In the genomic region with DNA sequence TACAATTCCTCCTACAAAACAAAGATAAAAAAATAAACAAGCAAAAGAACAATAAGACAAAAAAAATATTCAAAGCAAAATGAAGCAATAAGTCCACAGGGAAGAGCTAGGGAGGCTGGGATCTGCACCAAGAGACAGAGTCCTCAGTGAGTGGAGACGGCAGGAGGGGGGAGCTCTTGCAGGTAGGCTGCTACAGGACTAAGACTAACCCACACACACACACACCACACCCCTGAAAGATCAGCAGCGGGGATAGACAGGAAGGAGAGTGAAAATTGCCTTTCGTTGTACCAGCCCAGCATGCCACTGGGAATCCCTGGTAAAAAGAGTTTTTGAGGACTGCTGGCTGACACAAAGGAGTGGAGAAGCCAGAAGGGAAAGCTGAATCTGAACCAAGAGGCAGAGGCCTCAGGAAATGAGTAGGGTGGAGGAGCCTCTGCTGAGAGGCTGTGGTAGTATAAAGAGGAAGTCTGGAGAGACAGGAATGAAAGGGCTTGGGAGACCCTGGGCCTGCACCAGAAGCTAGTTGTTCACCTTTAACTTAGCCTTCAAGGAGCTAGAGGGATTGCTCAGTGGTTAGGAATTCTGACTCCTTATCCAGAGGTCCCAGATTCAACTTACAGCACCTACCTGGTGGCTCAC, we compare ENCODE assay signal across 1 mouse cellular context.
TF ChIP-seq lines count a peak whose summit lies in the region.

No protein-coding gene starts in this region.

TF ChIP-seq in MEL, 35 proteins besides CTCF, POLR2A, EP300 and RAD21 (continued from another document):
- TF ChIP-seq MYC (IDR thresholded peaks at IDR 0.05; ENCODE audit: low read depth, low read length), result no peak
- TF ChIP-seq RCOR1 (IDR thresholded peaks at IDR 0.05; ENCODE audit: low read depth, low read length), result no peak
- no peak for TF ChIP-seq GABPA (IDR thresholded peaks at IDR 0.05; ENCODE audit: low read depth, low read length)
- no peak for TF ChIP-seq CHD2 (IDR thresholded peaks at IDR 0.05; ENCODE audit: low read length)
TF ChIP-seq in MEL: peak in this region for 1.
